Mouse (Mus musculus): Measurements from ENCODE around the gene Haus5.

Gene Haus5

GRCm38 (mm10) chr7:30664529-30665200, at the start of gene Haus5:
Haus5 (minus strand) TSS chr7:30664994.
- DNase-seq, result peak; percentile 92

GRCm38 (mm10) chr7:30711942-30712341, 47.1 kb upstream of the Haus5 start, which contains the start of gene Atp4a:
Atp4a (plus strand) TSS chr7:30712209.
- no peak for DNase-seq

GRCm38 (mm10) chr7:30707441-30707840, 42.6 kb upstream of the Haus5 start:
- no peak for DNase-seq

- no peak for DNase-seq
These were observed 41.6 kb upstream of the Haus5 start for GRCm38 (mm10) chr7:30706214-30706882.

GRCm38 (mm10) chr7:30698589-30698988, 33.8 kb upstream of the Haus5 start, which contains the start of gene 2200002J24Rik:
2200002J24Rik (plus strand) TSS chr7:30698926.
- DNase-seq, result no peak

GRCm38 (mm10) chr7:30698101-30698500, 33.3 kb upstream of the Haus5 start:
- no peak for DNase-seq

GRCm38 (mm10) chr7:30688325-30688724, 23.5 kb upstream of the Haus5 start:
- no peak for DNase-seq

- no peak for DNase-seq
These were observed 18.6 kb upstream of the Haus5 start for GRCm38 (mm10) chr7:30683425-30683824.

GRCm38 (mm10) chr7:30681897-30682296, 17.1 kb upstream of the Haus5 start:
- no peak for DNase-seq

- no peak for DNase-seq
These were observed 13.6 kb upstream of the Haus5 start for GRCm38 (mm10) chr7:30678263-30678975.

- no peak for DNase-seq
These were observed 6.7 kb upstream of the Haus5 start, which contains the start of gene Pmis2 for GRCm38 (mm10) chr7:30671480-30671879. Pmis2 (minus strand) TSS chr7:30671605.

- DNase-seq, result no peak
These were observed 4.4 kb upstream of the Haus5 start for GRCm38 (mm10) chr7:30669229-30669628.

GRCm38 (mm10) chr7:30665321-30665720, 527 bp upstream of the Haus5 start:
- peak; percentile 10 for DNase-seq

GRCm38 (mm10) chr7:30649591-30650540, 14.9 kb downstream of the Haus5 start, which contains the start of gene Rbm42:
Rbm42 (minus strand) TSS chr7:30650317.
- DNase-seq, result peak; percentile 97

- no peak for DNase-seq
These were observed 25.7 kb downstream of the Haus5 start for GRCm38 (mm10) chr7:30639083-30639482.

- DNase-seq, result no peak
These were observed 28.4 kb downstream of the Haus5 start for GRCm38 (mm10) chr7:30636395-30636794.

GRCm38 (mm10) chr7:30635752-30636151, 29.0 kb downstream of the Haus5 start, which contains the start of gene Etv2:
Etv2 (minus strand) TSS chr7:30635852.
- no peak for DNase-seq

- peak; percentile 36 for DNase-seq
These were observed 30.2 kb downstream of the Haus5 start for GRCm38 (mm10) chr7:30634621-30635020.

GRCm38 (mm10) chr7:30633762-30634412, 30.9 kb downstream of the Haus5 start:
- no peak for DNase-seq

GRCm38 (mm10) chr7:30629013-30629412, 35.8 kb downstream of the Haus5 start:
- no peak for DNase-seq

- no peak for DNase-seq
These were observed 38.1 kb downstream of the Haus5 start for GRCm38 (mm10) chr7:30626647-30627046.
